In genomic region chr5:139830734-139831133, GRCm38 (mm10) we compare ENCODE assay signal across 18 mouse cellular contexts. TPM values are rescaled to one million over a fixed set of nuclear protein-coding genes. Genes with fewer than 3 reads are reported as not detected.
DNase-seq lines count a peak whose midpoint lies in the region; ATAC-seq lines count a peak whose summit lies in the region.
"Had no signal": no experiment of that assay in that cellular context is flagged by ENCODE, and none has a peak within 500 bp of the region (broad histone marks: within the 10 kb centered on the region; RNA-seq: fewer than 3 reads in every experiment).

No protein-coding gene starts in this region.

- H3K27me3 ChIP-seq in neural tube, embryonic 15.5 days (replicated peaks), result 0 out of 2 replicates have a peak, but pooled peaks cover 3% of the 10 kb centered on the region
- H3K27me3 ChIP-seq: embryonic facial prominence, embryonic 13.5 days; lung, embryonic 15.5 days had no signal

- H3K4me2 ChIP-seq in neural tube, embryonic 15.5 days, result no peak overlapping the region
- H3K4me2 ChIP-seq: embryonic facial prominence, embryonic 13.5 days; lung, embryonic 15.5 days had no signal

- no peaks in the 10 kb centered on the region for H3K9me3 ChIP-seq in neural tube, embryonic 15.5 days (replicated peaks)
- H3K9me3 ChIP-seq: embryonic facial prominence, embryonic 13.5 days; lung, embryonic 15.5 days had no signal

- 33% methylated on average over 3 of the region's 3 CpGs for WGBS in macrophage (ENCODE audit: missing documents)
- 92% methylated on average over 3 of the region's 3 CpGs for WGBS in neural tube, embryonic 15.5 days

- H3K4me1 ChIP-seq in neural tube, embryonic 15.5 days, result peaks cover 8% of the 10 kb centered on the region

- peaks cover 9% of the 10 kb centered on the region for H3K79me2 ChIP-seq in macrophage (ENCODE audit: inconsistent target)

- no peaks in the 10 kb centered on the region for H3K36me3 ChIP-seq in macrophage (ENCODE audit: inconsistent target)
- no peaks in the 10 kb centered on the region for H3K36me3 ChIP-seq in neural tube, embryonic 15.5 days
- H3K36me3 ChIP-seq: embryonic facial prominence, embryonic 13.5 days; lung, embryonic 15.5 days had no signal

- H3K9ac ChIP-seq in neural tube, embryonic 15.5 days (replicated peaks), result no peak overlapping the region
- H3K9ac ChIP-seq: embryonic facial prominence, embryonic 13.5 days; lung, embryonic 15.5 days had no signal

- no peak for ATAC-seq in neural tube, embryonic 15.5 days (ENCODE audit: low FRiP score)

- H3K4me3 ChIP-seq in macrophage (ENCODE audit: inconsistent target), result peak overlapping the region; percentile 3; the same call in 1 of the 2 replicates
- H3K4me3 ChIP-seq in neural tube, embryonic 15.5 days (replicated peaks), result no peak overlapping the region
- H3K4me3 ChIP-seq: embryonic facial prominence, embryonic 13.5 days; lung, embryonic 15.5 days had no signal

- no peak overlapping the region for H3K27ac ChIP-seq in macrophage
- no peak overlapping the region for H3K27ac ChIP-seq in neural tube, embryonic 15.5 days (replicated peaks)
- H3K27ac ChIP-seq: embryonic facial prominence, embryonic 13.5 days; lung, embryonic 15.5 days had no signal

- peak; percentile 36 for DNase-seq in lung, postnatal 25 days (ENCODE audit: low spot score)
- DNase-seq in lung, postnatal 10 days, result no peak
- DNase-seq in MEL-GATA-1-ER (ENCODE audit: extremely low read depth, low read depth), result peak; percentile 92
- DNase-seq in thymus, postnatal 25 days, result peak; percentile 55
- DNase-seq in testis, postnatal 10 days (ENCODE audit: low spot score), result no peak
- no peak for DNase-seq in embryo, embryonic 11 days
- DNase-seq: adrenal gland, adult 8-10 months; cerebellum, adult 8-10 months; heart, adult 11 months; kidney, adult 2 months; right cerebral cortex, adult 18-20 months had no signal

RNA-seq across cellular contexts. Expression of gene Psmg3, which starts 4.0 kb away (rescaled TPM):
- 10 to 100 TPM in 7 of 26 experiments, 1 to 10 TPM in 19; 1.8 to 13.1 (median 6.9) TPM for total RNA-seq in macrophage (2018; cell fraction: chromatin; rRNA removed)
- total RNA-seq in macrophage (2018; cell fraction: cytosol; rRNA removed), result 10 to 100 TPM in 23 of 26 experiments, 1 to 10 TPM in 3; 7.5 to 25.4 (median 18.2) TPM
- 10 to 100 TPM in 16 of 26 experiments, 1 to 10 TPM in 10; 1.8 to 21.2 (median 11.5) TPM for total RNA-seq in macrophage (2018; cell fraction: nucleus; rRNA removed)
- polyA plus RNA-seq in macrophage (2018), result 5.1 to 28.7 TPM (median 20.8 TPM) in 3 replicates
- polyA plus RNA-seq in neural tube, embryonic 15.5 days (2015; fragmentation: Nextera tagmentation; extraction: Ambion mirVana), result 72.1 and 76.3 TPM in 2 replicates

RNA-seq across cellular contexts. Expression of gene Gm26938, which starts 4.5 kb away (rescaled TPM):
- not detected for total RNA-seq in macrophage (2018; cell fraction: chromatin; rRNA removed)
- total RNA-seq in macrophage (2018; cell fraction: cytosol; rRNA removed), result not detected
- total RNA-seq in macrophage (2018; cell fraction: nucleus; rRNA removed), result not detected
- polyA plus RNA-seq in macrophage (2018), result not detected in 3 replicates
- polyA plus RNA-seq in neural tube, embryonic 15.5 days (2015; fragmentation: Nextera tagmentation; extraction: Ambion mirVana), result not detected in 2 replicates
- total RNA-seq: adrenal gland, adult 8-10 months; heart, postnatal 25 days; left cerebral cortex, adult 8-10 months had no signal
- polyA plus RNA-seq: kidney, adult 2 months; lung, embryonic 15.5 days; testis, adult 2 months had no signal

RNA-seq across cellular contexts. Expression of gene Tmem184a, which starts 11.0 kb away (rescaled TPM):
- under 1 TPM in 1 of 26 experiments, not detected in 25; 0.21 TPM for total RNA-seq in macrophage (2018; cell fraction: chromatin; rRNA removed)
- total RNA-seq in macrophage (2018; cell fraction: cytosol; rRNA removed), result not detected
- total RNA-seq in macrophage (2018; cell fraction: nucleus; rRNA removed), result not detected
- polyA plus RNA-seq in macrophage (2018), result not detected in 3 replicates
- polyA plus RNA-seq in neural tube, embryonic 15.5 days (2015; fragmentation: Nextera tagmentation; extraction: Ambion mirVana), result 0.20 and 1.7 TPM in 2 replicates

RNA-seq across cellular contexts. Expression of gene Mafk, which starts 39.4 kb away (rescaled TPM):
- total RNA-seq in macrophage (2018; cell fraction: chromatin; rRNA removed), result 100 to 1,000 TPM in 1 of 26 experiments, 10 to 100 TPM in 25; 23.0 to 116 (median 37.1) TPM
- total RNA-seq in macrophage (2018; cell fraction: cytosol; rRNA removed), result 10 to 100 TPM; 22.0 to 77.2 (median 26.9) TPM
- 100 to 1,000 TPM in 1 of 26 experiments, 10 to 100 TPM in 25; 29.3 to 101 (median 41.7) TPM for total RNA-seq in macrophage (2018; cell fraction: nucleus; rRNA removed)
- 20.1 to 25.2 TPM (median 22.3 TPM) in 3 replicates for polyA plus RNA-seq in macrophage (2018)
- 10.8 and 14.2 TPM in 2 replicates for polyA plus RNA-seq in neural tube, embryonic 15.5 days (2015; fragmentation: Nextera tagmentation; extraction: Ambion mirVana)

RNA-seq across cellular contexts. Expression of gene Ints1, which starts 55.3 kb away (rescaled TPM):
- 100 to 1,000 TPM in 12 of 26 experiments, 10 to 100 TPM in 14; 35.7 to 154 (median 94.9) TPM for total RNA-seq in macrophage (2018; cell fraction: chromatin; rRNA removed)
- total RNA-seq in macrophage (2018; cell fraction: cytosol; rRNA removed), result 10 to 100 TPM; 10.3 to 26.7 (median 18.2) TPM
- total RNA-seq in macrophage (2018; cell fraction: nucleus; rRNA removed), result 10 to 100 TPM; 18.8 to 86.4 (median 44.8) TPM
- 14.7 to 19.1 TPM (median 17.1 TPM) in 3 replicates for polyA plus RNA-seq in macrophage (2018)
- 25.6 and 29.0 TPM in 2 replicates for polyA plus RNA-seq in neural tube, embryonic 15.5 days (2015; fragmentation: Nextera tagmentation; extraction: Ambion mirVana)

Comparison
In these comparisons a context has a peak if more than half of its experiments do, and no peak if none do; other contexts are left out.
1. DNase-seq: peak in lung, postnatal 25 days (single experiment), MEL-GATA-1-ER (single experiment) and thymus, postnatal 25 days (single experiment); none in lung, postnatal 10 days (single experiment), testis, postnatal 10 days (single experiment) and embryo, embryonic 11 days (single experiment).